Mouse (Mus musculus): ENCODE data around the gene Cdh23.

The Cdh23 gene

GRCm38 (mm10) chr10:60463953-60464647 lies 232.2 kb downstream of the Cdh23 start:
- no peak for DNase-seq

GRCm38 (mm10) chr10:60456662-60457397 lies 239.5 kb downstream of the Cdh23 start:
- no peak for DNase-seq

GRCm38 (mm10) chr10:60455193-60455592 lies 241.1 kb downstream of the Cdh23 start:
- no peak for DNase-seq

- DNase-seq = no peak
Measured at GRCm38 (mm10) chr10:60447186-60447585, 249.1 kb downstream of the Cdh23 start.

GRCm38 (mm10) chr10:60445031-60445593 lies 251.2 kb downstream of the Cdh23 start:
- DNase-seq = no peak

- DNase-seq = no peak
Measured at GRCm38 (mm10) chr10:60443078-60443477, 253.2 kb downstream of the Cdh23 start.

- DNase-seq = no peak
Measured at GRCm38 (mm10) chr10:60442321-60442720, 254.0 kb downstream of the Cdh23 start.

- DNase-seq = no peak
Measured at GRCm38 (mm10) chr10:60432679-60433078, 263.6 kb downstream of the Cdh23 start.

- no peak for DNase-seq
Measured at GRCm38 (mm10) chr10:60430591-60430990, 265.7 kb downstream of the Cdh23 start.

GRCm38 (mm10) chr10:60430001-60430400 lies 266.3 kb downstream of the Cdh23 start:
- DNase-seq = no peak

- DNase-seq = no peak
Measured at GRCm38 (mm10) chr10:60422756-60423155, 273.5 kb downstream of the Cdh23 start.

GRCm38 (mm10) chr10:60419624-60420023 lies 276.7 kb downstream of the Cdh23 start:
- no peak for DNase-seq

- peak; percentile 41 for DNase-seq
Measured at GRCm38 (mm10) chr10:60418137-60418536, 278.2 kb downstream of the Cdh23 start.

- DNase-seq = no peak
Measured at GRCm38 (mm10) chr10:60417041-60417440, 279.2 kb downstream of the Cdh23 start.

- no peak for DNase-seq
Measured at GRCm38 (mm10) chr10:60413756-60414155, 282.5 kb downstream of the Cdh23 start.

GRCm38 (mm10) chr10:60411794-60412193 lies 284.5 kb downstream of the Cdh23 start:
- DNase-seq = no peak

- peak; percentile 50 for DNase-seq
Measured at GRCm38 (mm10) chr10:60407831-60408230, 288.5 kb downstream of the Cdh23 start.

- DNase-seq = peak; percentile 41
Measured at GRCm38 (mm10) chr10:60405460-60406177, 290.7 kb downstream of the Cdh23 start.

GRCm38 (mm10) chr10:60400507-60401295 lies 295.6 kb downstream of the Cdh23 start:
- no peak for DNase-seq

GRCm38 (mm10) chr10:60399449-60399848 lies 296.8 kb downstream of the Cdh23 start, which contains the start of gene Gm17455:
Gene Gm17455 (plus strand): TSS chr10:60399726.
- DNase-seq = no peak

GRCm38 (mm10) chr10:60398051-60398814 lies 298.1 kb downstream of the Cdh23 start:
- DNase-seq = no peak

- no peak for DNase-seq
Measured at GRCm38 (mm10) chr10:60395605-60396004, 300.7 kb downstream of the Cdh23 start.

Measured in right cerebral cortex, adult 18-20 months (tissue).